Mouse (Mus musculus): ENCODE data around the gene Hcrt. TPM values are rescaled to one million over a fixed set of nuclear protein-coding genes. Genes with fewer than 3 reads are reported as not detected.

Hcrt gene
- polyA plus RNA-seq, 1 experiment from 2014 or later: not detected

GRCm38 (mm10) chr11:100775921-100776320 is 13.2 kb upstream of the Hcrt start:
- ATAC-seq (ENCODE audit: low FRiP score) (no peak), DNase-seq (ENCODE audit: low spot score) (no peak)
- Histone ChIP-seq H3K9ac (no peak overlapping the region), H3K27ac (no peak overlapping the region), H3K9me3 (ENCODE audit: control insufficient read depth, low read length) (no peaks in the 10 kb centered on the region), H3K36me3 (replicated peaks; ENCODE audit: control insufficient read depth, insufficient read depth) (peaks cover 7% of the 10 kb centered on the region; the same call in 1 of the 2 replicates), H3K4me3 (replicated peaks; ENCODE audit: low read length) (no peak overlapping the region), H3K4me2 (replicated peaks) (no peak overlapping the region), H3K4me1 (replicated peaks; ENCODE audit: control insufficient read depth, insufficient read depth, low read length) (no peaks in the 10 kb centered on the region), H3K27me3 (ENCODE audit: control insufficient read depth, insufficient read depth, low read length) (no peaks in the 10 kb centered on the region)
- WGBS: 87% methylated on average over 10 of the region's 10 CpGs

- H3K4me3 ChIP-seq (replicated peaks; ENCODE audit: low read length): no peak overlapping the region
- peaks cover 6% of the 10 kb centered on the region; the same call in 1 of the 2 replicates for H3K36me3 ChIP-seq (replicated peaks; ENCODE audit: control insufficient read depth, insufficient read depth)
- WGBS: 84% methylated on average over 4 of the region's 4 CpGs
- no peaks in the 10 kb centered on the region for H3K27me3 ChIP-seq (ENCODE audit: control insufficient read depth, insufficient read depth, low read length)
- no peak overlapping the region for H3K4me2 ChIP-seq (replicated peaks)
- no peak for ATAC-seq (ENCODE audit: low FRiP score)
- no peaks in the 10 kb centered on the region for H3K9me3 ChIP-seq (ENCODE audit: control insufficient read depth, low read length)
- H3K27ac ChIP-seq: no peak overlapping the region
- DNase-seq (ENCODE audit: low spot score): no peak
- no peak overlapping the region for H3K9ac ChIP-seq
- no peaks in the 10 kb centered on the region for H3K4me1 ChIP-seq (replicated peaks; ENCODE audit: control insufficient read depth, insufficient read depth, low read length)
Measured at GRCm38 (mm10) chr11:100774261-100774660, 11.5 kb upstream of the Hcrt start.

GRCm38 (mm10) chr11:100770646-100771408 is 8.1 kb upstream of the Hcrt start, which contains the start of gene Ghdc:
TSS of gene Ghdc (minus strand) at chr11:100770957.
- H3K27ac ChIP-seq: no peak within 1 kb of the TSS
- peak within 1 kb of the TSS; percentile 46 for H3K4me2 ChIP-seq (replicated peaks)
- H3K4me3 ChIP-seq (replicated peaks; ENCODE audit: low read length): peak within 1 kb of the TSS; percentile 39
- peak within 1 kb of the TSS; percentile 26; the same call in 1 of the 2 replicates for H3K9ac ChIP-seq
- peak; percentile 55; the same call in 1 of the 2 replicates for ATAC-seq (ENCODE audit: low FRiP score)
- no peaks in the 10 kb centered on the region for H3K36me3 ChIP-seq (replicated peaks; ENCODE audit: control insufficient read depth, insufficient read depth)
- 22% methylated on average over 17 of the region's 17 CpGs for WGBS
- no peaks in the 10 kb centered on the region for H3K9me3 ChIP-seq (ENCODE audit: control insufficient read depth, low read length)
- H3K27me3 ChIP-seq (ENCODE audit: control insufficient read depth, insufficient read depth, low read length): no peaks in the 10 kb centered on the region
- peak; percentile 64 for DNase-seq (ENCODE audit: low spot score)
- no peaks in the 10 kb centered on the region for H3K4me1 ChIP-seq (replicated peaks; ENCODE audit: control insufficient read depth, insufficient read depth, low read length)

- H3K36me3 ChIP-seq (replicated peaks; ENCODE audit: control insufficient read depth, insufficient read depth): no peaks in the 10 kb centered on the region
- no peak for ATAC-seq (ENCODE audit: low FRiP score)
- no peaks in the 10 kb centered on the region for H3K4me1 ChIP-seq (replicated peaks; ENCODE audit: control insufficient read depth, insufficient read depth, low read length)
- H3K9ac ChIP-seq: 0 out of 2 replicates have a peak overlapping the region, but pooled peaks have one; percentile 26
- DNase-seq (ENCODE audit: low spot score): no peak
- 68% methylated on average over 6 of the region's 6 CpGs for WGBS
- H3K9me3 ChIP-seq (ENCODE audit: control insufficient read depth, low read length): no peaks in the 10 kb centered on the region
- no peak overlapping the region for H3K27ac ChIP-seq
- no peaks in the 10 kb centered on the region for H3K27me3 ChIP-seq (ENCODE audit: control insufficient read depth, insufficient read depth, low read length)
- peak overlapping the region; percentile 39 for H3K4me3 ChIP-seq (replicated peaks; ENCODE audit: low read length)
- peak overlapping the region; percentile 46 for H3K4me2 ChIP-seq (replicated peaks)
Measured at GRCm38 (mm10) chr11:100769980-100770379, 7.2 kb upstream of the Hcrt start.

- H3K9ac ChIP-seq: no peak overlapping the region
- H3K4me3 ChIP-seq (replicated peaks; ENCODE audit: low read length): no peak overlapping the region
- no peak overlapping the region for H3K27ac ChIP-seq
- no peak for DNase-seq (ENCODE audit: low spot score)
- 91% methylated on average over 5 of the region's 5 CpGs for WGBS
- no peaks in the 10 kb centered on the region for H3K27me3 ChIP-seq (ENCODE audit: control insufficient read depth, insufficient read depth, low read length)
- H3K4me1 ChIP-seq (replicated peaks; ENCODE audit: control insufficient read depth, insufficient read depth, low read length): no peaks in the 10 kb centered on the region
- H3K9me3 ChIP-seq (ENCODE audit: control insufficient read depth, low read length): no peaks in the 10 kb centered on the region
- H3K4me2 ChIP-seq (replicated peaks): no peak overlapping the region
- H3K36me3 ChIP-seq (replicated peaks; ENCODE audit: control insufficient read depth, insufficient read depth): no peaks in the 10 kb centered on the region
- no peak for ATAC-seq (ENCODE audit: low FRiP score)
Measured at GRCm38 (mm10) chr11:100767871-100768270, 5.1 kb upstream of the Hcrt start.

- 82% methylated on average over 9 of the region's 9 CpGs for WGBS
- Histone ChIP-seq H3K4me3 (replicated peaks; ENCODE audit: low read length) (no peak overlapping the region), H3K9me3 (ENCODE audit: control insufficient read depth, low read length) (no peaks in the 10 kb centered on the region), H3K27me3 (ENCODE audit: control insufficient read depth, insufficient read depth, low read length) (no peaks in the 10 kb centered on the region), H3K27ac (no peak overlapping the region), H3K4me2 (replicated peaks) (no peak overlapping the region), H3K4me1 (replicated peaks; ENCODE audit: control insufficient read depth, insufficient read depth, low read length) (no peaks in the 10 kb centered on the region), H3K36me3 (replicated peaks; ENCODE audit: control insufficient read depth, insufficient read depth) (no peaks in the 10 kb centered on the region), H3K9ac (no peak overlapping the region)
- no peak for DNase-seq (ENCODE audit: low spot score)
- ATAC-seq (ENCODE audit: low FRiP score): no peak
Measured at GRCm38 (mm10) chr11:100766726-100767125, 4.0 kb upstream of the Hcrt start.

- peak; percentile 53; the same call in 1 of the 2 replicates for ATAC-seq (ENCODE audit: low FRiP score)
- Histone ChIP-seq H3K9me3 (ENCODE audit: control insufficient read depth, low read length) (no peaks in the 10 kb centered on the region), H3K9ac (peak overlapping the region; percentile 51), H3K36me3 (replicated peaks; ENCODE audit: control insufficient read depth, insufficient read depth) (peaks cover 1% of the 10 kb centered on the region; the same call in 1 of the 2 replicates), H3K4me3 (replicated peaks; ENCODE audit: low read length) (peak overlapping the region; percentile 31), H3K27me3 (ENCODE audit: control insufficient read depth, insufficient read depth, low read length) (no peaks in the 10 kb centered on the region), H3K27ac (peak overlapping the region; percentile 46; the same call in 1 of the 2 replicates), H3K4me1 (replicated peaks; ENCODE audit: control insufficient read depth, insufficient read depth, low read length) (0 out of 2 replicates have a peak, but pooled peaks cover 6% of the 10 kb centered on the region), H3K4me2 (replicated peaks) (peak overlapping the region; percentile 65)
- under 1% methylated on average over 27 of the region's 27 CpGs for WGBS
- peak; percentile 88 for DNase-seq (ENCODE audit: low spot score)
Measured at GRCm38 (mm10) chr11:100761547-100762045, 1.1 kb downstream of the Hcrt start.

GRCm38 (mm10) chr11:100759611-100760233 is 3.0 kb downstream of the Hcrt start, which contains the start of gene Kcnh4:
TSS of gene Kcnh4 (minus strand) at chr11:100759942.
- H3K9ac ChIP-seq: peak within 1 kb of the TSS; percentile 70
- H3K27me3 ChIP-seq (ENCODE audit: control insufficient read depth, insufficient read depth, low read length): no peaks in the 10 kb centered on the region
- peak within 1 kb of the TSS; percentile 58 for H3K27ac ChIP-seq
- WGBS: under 1% methylated on average over 44 of the region's 51 CpGs
- H3K4me1 ChIP-seq (replicated peaks; ENCODE audit: control insufficient read depth, insufficient read depth, low read length): 0 out of 2 replicates have a peak, but pooled peaks cover 6% of the 10 kb centered on the region
- ATAC-seq (ENCODE audit: low FRiP score) (peak; percentile 79), DNase-seq (ENCODE audit: low spot score) (peak; percentile 73)
- H3K4me3 ChIP-seq (replicated peaks; ENCODE audit: low read length): peak within 1 kb of the TSS; percentile 53
- peaks cover 15% of the 10 kb centered on the region; the same call in 1 of the 2 replicates for H3K36me3 ChIP-seq (replicated peaks; ENCODE audit: control insufficient read depth, insufficient read depth)
- H3K4me2 ChIP-seq (replicated peaks): peak within 1 kb of the TSS; percentile 64
- H3K9me3 ChIP-seq (ENCODE audit: control insufficient read depth, low read length): no peaks in the 10 kb centered on the region
